Mouse (Mus musculus) embryonic fibroblast, embryonic 13.5 days (primary cell): ENCODE measurements around the gene Xntrpc.

Experiments
- CTCF ChIP-seq: IDR thresholded peaks from 2 replicates; pipeline ENCODE4 v1.5.1; 2011; ENCODE audit warnings: mild to moderate bottlenecking, control low read depth, low read length, moderate library complexity, borderline replicate concordance; ENCODE audit not compliant: insufficient read depth
- POLR2A ChIP-seq: IDR thresholded peaks from 2 replicates; pipeline ENCODE4 v1.6.1; 2011; ENCODE audit warnings: low read depth, mild to moderate bottlenecking, control low read depth, low read length, moderate library complexity

GRCm38 (mm10) chr7:102061353-102061752 is 4.2 kb upstream of the Xntrpc start:
- no peak for TF ChIP-seq POLR2A
- TF ChIP-seq CTCF = no peak
